Mouse (Mus musculus) right cerebral cortex, postnatal 25 days (tissue): ENCODE data around the gene Myo3b.

Experiments used
- DNase-seq: peaks from one replicate; pipeline ENCODE4 v3.0.0; 2022

Myo3b gene

GRCm38 (mm10) chr2:70302905-70303304 is 264.0 kb downstream of the Myo3b start:
- no peak for DNase-seq

- DNase-seq = no peak
These were observed 276.2 kb downstream of the Myo3b start for GRCm38 (mm10) chr2:70315125-70315524.

GRCm38 (mm10) chr2:70315734-70316133 is 276.8 kb downstream of the Myo3b start:
- no peak for DNase-seq

GRCm38 (mm10) chr2:70317850-70318249 is 278.9 kb downstream of the Myo3b start:
- DNase-seq = no peak

GRCm38 (mm10) chr2:70318861-70319555 is 280.1 kb downstream of the Myo3b start:
- DNase-seq = no peak

- no peak for DNase-seq
These were observed 283.8 kb downstream of the Myo3b start for GRCm38 (mm10) chr2:70322767-70323166.

- DNase-seq = no peak
These were observed 288.7 kb downstream of the Myo3b start for GRCm38 (mm10) chr2:70327602-70328001.

GRCm38 (mm10) chr2:70332905-70333304 is 294.0 kb downstream of the Myo3b start:
- no peak for DNase-seq

- DNase-seq = no peak
These were observed 294.6 kb downstream of the Myo3b start for GRCm38 (mm10) chr2:70333553-70333952.

GRCm38 (mm10) chr2:70336551-70336950 is 297.6 kb downstream of the Myo3b start:
- DNase-seq = no peak

GRCm38 (mm10) chr2:70337208-70337611 is 298.3 kb downstream of the Myo3b start:
- DNase-seq = no peak

- DNase-seq = no peak
These were observed 298.9 kb downstream of the Myo3b start for GRCm38 (mm10) chr2:70337869-70338268.

GRCm38 (mm10) chr2:70339061-70339460 is 300.1 kb downstream of the Myo3b start:
- DNase-seq = no peak

- no peak for DNase-seq
These were observed 300.6 kb downstream of the Myo3b start for GRCm38 (mm10) chr2:70339501-70339900.

GRCm38 (mm10) chr2:70340224-70340623 is 301.3 kb downstream of the Myo3b start:
- DNase-seq = no peak

GRCm38 (mm10) chr2:70345126-70345525 is 306.2 kb downstream of the Myo3b start:
- no peak for DNase-seq

GRCm38 (mm10) chr2:70347511-70347910 is 308.6 kb downstream of the Myo3b start:
- DNase-seq = no peak

GRCm38 (mm10) chr2:70348793-70349553 is 310.0 kb downstream of the Myo3b start:
- DNase-seq = no peak

- DNase-seq = no peak
These were observed 313.7 kb downstream of the Myo3b start for GRCm38 (mm10) chr2:70352435-70353165.

- no peak for DNase-seq
These were observed 315.1 kb downstream of the Myo3b start for GRCm38 (mm10) chr2:70354056-70354455.

GRCm38 (mm10) chr2:70355026-70355425 is 316.1 kb downstream of the Myo3b start:
- no peak for DNase-seq

- DNase-seq = no peak
These were observed 330.5 kb downstream of the Myo3b start for GRCm38 (mm10) chr2:70369421-70369820.

- DNase-seq = no peak
These were observed 340.4 kb downstream of the Myo3b start for GRCm38 (mm10) chr2:70379341-70379740.

- no peak for DNase-seq
These were observed 341.0 kb downstream of the Myo3b start for GRCm38 (mm10) chr2:70379939-70380338.
